Comparison of ENCODE assay signal across 9 mouse cellular contexts in genomic region chr5:147925935-147926604, GRCm38 (mm10). TPM values are rescaled to one million over a fixed set of nuclear protein-coding genes. Genes with fewer than 3 reads are reported as not detected.
DNase-seq lines count a peak whose midpoint lies in the region; ATAC-seq and TF ChIP-seq lines count a peak whose summit lies in the region.
"Had no signal": no experiment of that assay in that cellular context is flagged by ENCODE, and none has a peak within 500 bp of the region (broad histone marks: within the 10 kb centered on the region; RNA-seq: fewer than 3 reads in every experiment).

No protein-coding gene starts in this region.

- TF ChIP-seq CTCF in layer of hippocampus, adult 2 months (conservative IDR thresholded peaks at IDR 0.05): peak; percentile 76
- TF ChIP-seq CTCF in bone marrow, adult 2 months (IDR thresholded peaks at IDR 0.05; ENCODE audit: control insufficient read depth, insufficient read depth, low read length): peak; percentile 53; the same call in 1 of the 2 replicates

- no peak overlapping the region for H3K27ac ChIP-seq in layer of hippocampus, adult 2 months
- no peak overlapping the region for H3K27ac ChIP-seq in bone marrow, adult 2 months (ENCODE audit: control insufficient read depth, insufficient read depth, low read depth, low read length, poor library complexity)
- H3K27ac ChIP-seq: liver, embryonic 13.5 days; stomach, embryonic 15.5 days had no signal

- no peaks in the 10 kb centered on the region for H3K4me1 ChIP-seq in bone marrow, adult 2 months (ENCODE audit: control insufficient read depth, insufficient read depth, low read length)
- H3K4me1 ChIP-seq: liver, embryonic 13.5 days; stomach, embryonic 15.5 days had no signal

- ATAC-seq in megakaryocyte, adult 5-6 weeks (ENCODE audit: poor library complexity, severe bottlenecking): 0 out of 2 replicates have a peak, but pooled peaks have one; percentile 43

- no peak for TF ChIP-seq POLR2A in bone marrow, adult 2 months (IDR thresholded peaks at IDR 0.05; ENCODE audit: borderline replicate concordance, control insufficient read depth, low read depth, low read length)

- WGBS in bone marrow, adult 2 months: 65% methylated on average over 15 of the region's 15 CpGs

- H3K4me3 ChIP-seq in layer of hippocampus, adult 2 months: no peak overlapping the region
- H3K4me3 ChIP-seq in bone marrow, adult 2 months (replicated peaks; ENCODE audit: control insufficient read depth, low read depth, low read length): no peak overlapping the region
- H3K4me3 ChIP-seq: liver, embryonic 13.5 days; stomach, embryonic 15.5 days had no signal

- no peak for DNase-seq in layer of hippocampus, adult 2 months (ENCODE audit: low spot score in 2 of 2)
- DNase-seq in layer of hippocampus, adult 18-20 months (ENCODE audit: low spot score in 2 of 2): no peak
- DNase-seq in embryo, embryonic 9.5 days (ENCODE audit: extremely low spot score): peak; percentile 38
- DNase-seq in urinary bladder, postnatal 36 days (ENCODE audit: low spot score in 2 of 2): no peak
- DNase-seq in spleen, adult 18-20 months: no peak
- DNase-seq: liver, embryonic 13.5 days had no signal

RNA-seq across cellular contexts. Expression of gene Mtus2, which starts 31.1 kb away (rescaled TPM):
- total RNA-seq in layer of hippocampus, adult 2 months (2021): 10 to 100 TPM; 32.5 to 36.0 TPM
- total RNA-seq in layer of hippocampus, adult 18-20 months (2021): 10 to 100 TPM; 32.9 to 35.6 TPM
- polyA plus RNA-seq in bone marrow, adult 2 months (2011; ENCODE audit: insufficient read depth, insufficient read length, low replicate concordance, missing spikeins): not detected in 2 replicates
- 0.78 and 1.6 TPM in 2 replicates for total RNA-seq in megakaryocyte, adult 5-6 weeks (2015)
- 0.04 and 1.1 TPM in 2 replicates for total RNA-seq in megakaryocyte, adult 5-6 weeks (2017)

RNA-seq across cellular contexts. Expression of gene Slc46a3, which starts 31.5 kb away (rescaled TPM):
- total RNA-seq in layer of hippocampus, adult 2 months (2021): 1 to 10 TPM; 7.7 to 8.0 TPM
- total RNA-seq in layer of hippocampus, adult 18-20 months (2021): 1 to 10 TPM; 8.3 to 8.5 TPM
- 13.1 and 22.2 TPM in 2 replicates for polyA plus RNA-seq in bone marrow, adult 2 months (2011; ENCODE audit: insufficient read depth, insufficient read length, low replicate concordance, missing spikeins)
- total RNA-seq in megakaryocyte, adult 5-6 weeks (2015): 33.8 and 37.5 TPM in 2 replicates
- total RNA-seq in megakaryocyte, adult 5-6 weeks (2017): 21.2 and 23.3 TPM in 2 replicates

Comparison
In these comparisons a context has a peak if more than half of its experiments do, and no peak if none do; other contexts are left out.
1. RNA of gene Mtus2, which starts 31.1 kb away (total RNA-seq): 32.5 to 36.0 TPM in layer of hippocampus, adult 2 months and 32.9 to 35.6 TPM in layer of hippocampus, adult 18-20 months; 0.04 to 1.6 TPM in megakaryocyte, adult 5-6 weeks; every median in the first group is over 10 times any median in the second.